Mouse (Mus musculus): ENCODE data around the gene Ppp1r9b. TPM values are rescaled to one million over a fixed set of nuclear protein-coding genes. Genes with fewer than 3 reads are reported as not detected.

The Ppp1r9b gene
- polyA plus RNA-seq, 1 experiment = 42.4 TPM

- Histone ChIP-seq H3K4me3 (peak overlapping the region; percentile 46), H3K79me2 (ENCODE audit: control insufficient read depth, insufficient read depth) (peaks cover 22% of the 10 kb centered on the region), H3K27me3 (ENCODE audit: control insufficient read depth, insufficient read depth, insufficient read length) (no peaks in the 10 kb centered on the region), H3K36me3 (ENCODE audit: control insufficient read depth, insufficient read depth) (no peaks in the 10 kb centered on the region), H3ac (ENCODE audit: control insufficient read depth, insufficient read length) (no peak overlapping the region), H3K4me2 (ENCODE audit: low read depth) (peak overlapping the region; percentile 87)
- TF ChIP-seq MYOD1 (IDR thresholded peaks at IDR 0.05; ENCODE audit: control insufficient read depth in 1 of 3, insufficient read length in 2 of 3, low read depth in 2 of 3) (peak in 2 of 3 experiments; percentile 26 to 52), MAX (IDR thresholded peaks at IDR 0.05; ENCODE audit: low read depth) (no peak)
Observed at GRCm38 (mm10) chr11:94988780-94989561, 1.9 kb upstream of the Ppp1r9b start.

- TF ChIP-seq E2F4 (IDR thresholded peaks at IDR 0.05; ENCODE audit: insufficient read depth) (no peak), MYOG (IDR thresholded peaks at IDR 0.05; ENCODE audit: control insufficient read depth in 1 of 3, insufficient read depth in 1 of 3, insufficient read length in 2 of 3, low read depth in 2 of 3) (peak; percentile 49 to 88 (median 74)), POLR2A (IDR thresholded peaks at IDR 0.05; ENCODE audit: insufficient read length, low read depth) (peak; percentile 59), TCF12 (IDR thresholded peaks at IDR 0.05; ENCODE audit: insufficient read depth, poor library complexity, severe bottlenecking) (peak; percentile 29), POLR2AphosphoS2 (IDR thresholded peaks at IDR 0.05; ENCODE audit: insufficient read length, low read depth) (peak; percentile 75), MYOD1 (IDR thresholded peaks at IDR 0.05; ENCODE audit: control insufficient read depth in 1 of 3, insufficient read length in 2 of 3, low read depth in 2 of 3) (peak; percentile 77 to 87 (median 79)), MAX (IDR thresholded peaks at IDR 0.05; ENCODE audit: low read depth) (no peak)
- H3K79me2 ChIP-seq (ENCODE audit: control insufficient read depth, insufficient read depth) = peaks cover 28% of the 10 kb centered on the region
- peak overlapping the region; percentile 87 for H3K4me2 ChIP-seq (ENCODE audit: low read depth)
- peak overlapping the region; percentile 46 for H3K4me3 ChIP-seq
- H3ac ChIP-seq (ENCODE audit: control insufficient read depth, insufficient read length) = no peak overlapping the region
- H3K27me3 ChIP-seq (ENCODE audit: control insufficient read depth, insufficient read depth, insufficient read length) = no peaks in the 10 kb centered on the region
- no peaks in the 10 kb centered on the region for H3K36me3 ChIP-seq (ENCODE audit: control insufficient read depth, insufficient read depth)
Observed at GRCm38 (mm10) chr11:94989562-94990017, 1.2 kb upstream of the Ppp1r9b start.

- Histone ChIP-seq H3K79me2 (ENCODE audit: control insufficient read depth, insufficient read depth) (peaks cover 34% of the 10 kb centered on the region), H3K4me3 (peak overlapping the region; percentile 46), H3K27me3 (ENCODE audit: control insufficient read depth, insufficient read depth, insufficient read length) (no peaks in the 10 kb centered on the region), H3K4me2 (ENCODE audit: low read depth) (peak overlapping the region; percentile 87), H3ac (ENCODE audit: control insufficient read depth, insufficient read length) (peak overlapping the region; percentile 68), H3K36me3 (ENCODE audit: control insufficient read depth, insufficient read depth) (peaks cover 5% of the 10 kb centered on the region)
- no peak for TF ChIP-seq CEBPB (IDR thresholded peaks at IDR 0.05; ENCODE audit: insufficient read depth, poor library complexity, severe bottlenecking)
- no peak for TF ChIP-seq TCF3 (IDR thresholded peaks at IDR 0.05; ENCODE audit: insufficient read length, low read depth)
- TF ChIP-seq E2F4 (IDR thresholded peaks at IDR 0.05; ENCODE audit: insufficient read depth) = no peak
- TF ChIP-seq TCF12 (IDR thresholded peaks at IDR 0.05; ENCODE audit: insufficient read depth, poor library complexity, severe bottlenecking) = no peak
- no peak for TF ChIP-seq POLR2A (IDR thresholded peaks at IDR 0.05; ENCODE audit: insufficient read length, low read depth)
- TF ChIP-seq SRF (IDR thresholded peaks at IDR 0.05; ENCODE audit: control insufficient read depth, insufficient read length, low read depth) = no peak
- TF ChIP-seq MYOG (IDR thresholded peaks at IDR 0.05; ENCODE audit: control insufficient read depth in 1 of 3, insufficient read depth in 1 of 3, insufficient read length in 2 of 3, low read depth in 2 of 3) = no peak
- TF ChIP-seq POLR2AphosphoS2 (IDR thresholded peaks at IDR 0.05; ENCODE audit: insufficient read length, low read depth) = no peak
- no peak for TF ChIP-seq MAX (IDR thresholded peaks at IDR 0.05; ENCODE audit: low read depth)
- no peak for TF ChIP-seq REST (IDR thresholded peaks at IDR 0.05; ENCODE audit: insufficient read depth, insufficient read length)
- TF ChIP-seq MYOD1 (IDR thresholded peaks at IDR 0.05; ENCODE audit: control insufficient read depth in 1 of 3, insufficient read length in 2 of 3, low read depth in 2 of 3) = no peak
- TF ChIP-seq USF1 (IDR thresholded peaks at IDR 0.05; ENCODE audit: low read depth) = no peak
Observed at GRCm38 (mm10) chr11:94990102-94990748, 610 bp upstream of the Ppp1r9b start.

DNA sequence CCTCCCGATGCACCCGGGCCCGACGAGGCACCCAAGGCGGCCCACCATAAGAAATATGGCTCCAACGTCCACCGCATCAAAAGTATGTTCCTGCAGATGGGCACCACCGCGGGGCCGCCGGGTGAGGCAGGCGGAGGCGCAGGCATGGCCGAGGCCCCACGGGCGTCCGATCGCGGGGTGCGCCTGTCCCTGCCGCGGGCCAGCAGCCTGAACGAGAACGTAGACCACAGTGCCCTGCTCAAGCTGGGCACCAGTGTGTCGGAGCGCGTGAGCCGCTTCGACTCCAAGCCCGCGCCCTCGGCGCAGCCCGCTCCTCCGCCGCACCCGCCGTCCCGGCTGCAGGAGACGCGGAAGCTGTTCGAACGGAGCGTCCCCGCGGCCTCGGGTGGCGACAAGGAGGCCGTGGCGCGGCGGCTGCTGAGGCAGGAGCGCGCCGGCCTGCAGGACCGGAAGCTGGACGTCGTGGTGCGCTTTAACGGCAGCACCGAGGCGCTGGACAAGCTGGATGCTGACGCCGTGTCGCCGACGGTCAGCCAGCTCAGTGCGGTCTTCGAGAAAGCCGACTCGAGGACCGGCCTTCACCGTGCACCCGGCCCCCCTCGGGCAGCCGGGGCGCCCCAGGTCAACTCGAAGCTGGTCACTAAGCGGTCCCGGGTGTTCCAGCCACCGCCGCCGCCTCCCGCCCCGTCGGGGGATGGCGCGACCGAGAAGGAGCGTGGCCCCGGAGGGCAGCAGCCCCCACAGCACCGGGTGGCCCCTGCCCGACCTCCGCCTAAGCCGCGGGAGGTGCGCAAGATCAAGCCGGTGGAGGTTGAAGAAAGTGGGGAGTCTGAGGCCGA lies 1.0 kb downstream of the Ppp1r9b start:
- TF ChIP-seq MYOG (IDR thresholded peaks at IDR 0.05; ENCODE audit: control insufficient read depth in 1 of 3, insufficient read depth in 1 of 3, insufficient read length in 2 of 3, low read depth in 2 of 3) (peak in 1 of 3 experiments; percentile 36), MYOD1 (IDR thresholded peaks at IDR 0.05; ENCODE audit: control insufficient read depth in 1 of 3, insufficient read length in 2 of 3, low read depth in 2 of 3) (peak in 1 of 3 experiments; percentile 6), TCF12 (IDR thresholded peaks at IDR 0.05; ENCODE audit: insufficient read depth, poor library complexity, severe bottlenecking) (no peak), POLR2A (IDR thresholded peaks at IDR 0.05; ENCODE audit: insufficient read length, low read depth) (no peak), POLR2AphosphoS2 (IDR thresholded peaks at IDR 0.05; ENCODE audit: insufficient read length, low read depth) (peak; percentile 72), REST (IDR thresholded peaks at IDR 0.05; ENCODE audit: insufficient read depth, insufficient read length) (no peak)
- Histone ChIP-seq H3K4me3 (peak overlapping the region; percentile 46), H3K79me2 (ENCODE audit: control insufficient read depth, insufficient read depth) (peaks cover 44% of the 10 kb centered on the region), H3K27me3 (ENCODE audit: control insufficient read depth, insufficient read depth, insufficient read length) (no peaks in the 10 kb centered on the region), H3K36me3 (ENCODE audit: control insufficient read depth, insufficient read depth) (peaks cover 11% of the 10 kb centered on the region), H3K4me2 (ENCODE audit: low read depth) (peak overlapping the region; percentile 99), H3ac (ENCODE audit: control insufficient read depth, insufficient read length) (peak overlapping the region; percentile 68)
